Mouse (Mus musculus): Measurements from ENCODE around the gene Prss22. TPM values are rescaled to one million over a fixed set of nuclear protein-coding genes. Genes with fewer than 3 reads are reported as not detected.
"Not testable (repeated sequence)": the region's sequence is repeated elsewhere in the genome, so short reads cannot be mapped to it uniquely, and the experiment has no call there.

Prss22 gene
- polyA plus RNA-seq, 1 experiment from 2014 or later, result 1.1 TPM

- H3K27ac ChIP-seq, result no peak overlapping the region
- H3K27me3 ChIP-seq, result no peaks in the 10 kb centered on the region
- no peaks in the 10 kb centered on the region for H3K4me1 ChIP-seq
- H3K4me3 ChIP-seq, result no peak overlapping the region
- no peak overlapping the region for H3K9ac ChIP-seq
- H3K4me2 ChIP-seq, result no peak overlapping the region
- H3K36me3 ChIP-seq, result no peaks in the 10 kb centered on the region
- H3K9me3 ChIP-seq, result no peaks in the 10 kb centered on the region
- ATAC-seq (ENCODE audit: insufficient number of reproducible peaks, low FRiP score, low TSS enrichment, low read depth), result no peak
- 75% methylated on average over 10 of the region's 10 CpGs for WGBS
These were observed 31.1 kb downstream of the Prss22 start for GRCm38 (mm10) chr17:23966658-23967401.

- no peaks in the 10 kb centered on the region for H3K4me1 ChIP-seq
- no peaks in the 10 kb centered on the region for H3K27me3 ChIP-seq
- no peak overlapping the region for H3K27ac ChIP-seq
- H3K4me3 ChIP-seq, result no peak overlapping the region
- 42% methylated on average over 6 of the region's 6 CpGs for WGBS
- no peak overlapping the region for H3K4me2 ChIP-seq
- no peaks in the 10 kb centered on the region for H3K36me3 ChIP-seq
- H3K9me3 ChIP-seq, result no peaks in the 10 kb centered on the region
- ATAC-seq (ENCODE audit: insufficient number of reproducible peaks, low FRiP score, low TSS enrichment, low read depth), result no peak
- no peak overlapping the region for H3K9ac ChIP-seq
These were observed 32.0 kb downstream of the Prss22 start for GRCm38 (mm10) chr17:23965805-23966425.

GRCm38 (mm10) chr17:23961573-23962122, 36.3 kb downstream of the Prss22 start:
- Histone ChIP-seq H3K36me3 (no peaks in the 10 kb centered on the region), H3K9me3 (no peaks in the 10 kb centered on the region), H3K4me3 (no peak overlapping the region), H3K4me2 (no peak overlapping the region), H3K4me1 (no peaks in the 10 kb centered on the region), H3K27ac (no peak overlapping the region), H3K27me3 (no peaks in the 10 kb centered on the region), H3K9ac (no peak overlapping the region)
- no peak for ATAC-seq (ENCODE audit: insufficient number of reproducible peaks, low FRiP score, low TSS enrichment, low read depth)
- WGBS, result 57% methylated on average over 4 of the region's 4 CpGs

- Histone ChIP-seq H3K27me3 (no peaks in the 10 kb centered on the region), H3K4me3 (no peak overlapping the region), H3K4me1 (no peaks in the 10 kb centered on the region), H3K36me3 (no peaks in the 10 kb centered on the region), H3K9ac (no peak overlapping the region), H3K27ac (no peak overlapping the region), H3K9me3 (no peaks in the 10 kb centered on the region), H3K4me2 (no peak overlapping the region)
- 41% methylated on average over 3 of the region's 3 CpGs for WGBS
- ATAC-seq (ENCODE audit: insufficient number of reproducible peaks, low FRiP score, low TSS enrichment, low read depth), result peak; percentile 73; the same call in 1 of the 2 replicates
These were observed 37.7 kb downstream of the Prss22 start for GRCm38 (mm10) chr17:23960084-23960738.

GRCm38 (mm10) chr17:23955174-23955573, 42.7 kb downstream of the Prss22 start, which contains the start of gene Sbpl:
Gene Sbpl, minus strand, starts transcription at chr17:23955274.
- no peak within 1 kb of the TSS for H3K9ac ChIP-seq
- 83% methylated on average over 5 of the region's 5 CpGs for WGBS
- no peak within 1 kb of the TSS for H3K4me3 ChIP-seq
- H3K4me1 ChIP-seq, result no peaks in the 10 kb centered on the region
- no peak within 1 kb of the TSS for H3K27ac ChIP-seq
- no peak within 1 kb of the TSS for H3K4me2 ChIP-seq
- H3K9me3 ChIP-seq, result no peaks in the 10 kb centered on the region
- H3K36me3 ChIP-seq, result no peaks in the 10 kb centered on the region
- no peaks in the 10 kb centered on the region for H3K27me3 ChIP-seq
- ATAC-seq (ENCODE audit: insufficient number of reproducible peaks, low FRiP score, low TSS enrichment, low read depth), result no peak

- not testable (repeated sequence) for H3K36me3 ChIP-seq; H3K27ac ChIP-seq; H3K4me1 ChIP-seq; ATAC-seq (ENCODE audit: insufficient number of reproducible peaks, low FRiP score, low TSS enrichment, low read depth); H3K9ac ChIP-seq; H3K4me2 ChIP-seq; H3K27me3 ChIP-seq; H3K9me3 ChIP-seq; H3K4me3 ChIP-seq
- WGBS, result 72% methylated on average over 4 of the region's 4 CpGs
These were observed 47.1 kb downstream of the Prss22 start for GRCm38 (mm10) chr17:23950828-23951227.

- Histone ChIP-seq H3K9me3 (no peaks in the 10 kb centered on the region), H3K9ac (no peak overlapping the region), H3K4me1 (no peaks in the 10 kb centered on the region), H3K4me2 (no peak overlapping the region), H3K27me3 (no peaks in the 10 kb centered on the region), H3K36me3 (no peaks in the 10 kb centered on the region), H3K4me3 (no peak overlapping the region), H3K27ac (no peak overlapping the region)
- 92% methylated on average over 2 of the region's 2 CpGs for WGBS
- no peak for ATAC-seq (ENCODE audit: insufficient number of reproducible peaks, low FRiP score, low TSS enrichment, low read depth)
These were observed 48.8 kb downstream of the Prss22 start for GRCm38 (mm10) chr17:23949068-23949467.

- H3K4me1 ChIP-seq; H3K9me3 ChIP-seq; H3K36me3 ChIP-seq; H3K4me2 ChIP-seq; H3K9ac ChIP-seq; ATAC-seq (ENCODE audit: insufficient number of reproducible peaks, low FRiP score, low TSS enrichment, low read depth); H3K27ac ChIP-seq; H3K27me3 ChIP-seq; H3K4me3 ChIP-seq: not testable (repeated sequence)
- WGBS, result 80% methylated on average over 4 of the region's 4 CpGs
These were observed 50.4 kb downstream of the Prss22 start for GRCm38 (mm10) chr17:23947486-23947885.

Small RNAs within 50 kb of the gene (microRNA-seq; reads per million reads assigned to microRNA genes)
- gene Gm27700, result not detected

Other genes with a start within 250 kb of the Prss22 start
- gene Flywch1, start 226.5 kb downstream of the Prss22 start, polyA plus RNA-seq (2015; fragmentation: Nextera tagmentation; extraction: Ambion mirVana), result 65.7 and 69.8 TPM in 2 replicates
- gene Flywch2, start 212.0 kb downstream of the Prss22 start, polyA plus RNA-seq (2015; fragmentation: Nextera tagmentation; extraction: Ambion mirVana), result 34.2 and 39.9 TPM in 2 replicates
- gene Srrm2, start 207.6 kb downstream of the Prss22 start, polyA plus RNA-seq (2015; fragmentation: Nextera tagmentation; extraction: Ambion mirVana), result 425 and 436 TPM in 2 replicates
- gene Elob, start 169.0 kb downstream of the Prss22 start, polyA plus RNA-seq (2015; fragmentation: Nextera tagmentation; extraction: Ambion mirVana), result 1,045 and 1,117 TPM in 2 replicates
- gene Prss33, start 162.0 kb downstream of the Prss22 start, polyA plus RNA-seq (2015; fragmentation: Nextera tagmentation; extraction: Ambion mirVana), result not detected in 2 replicates
- gene Prss32, start 154.2 kb downstream of the Prss22 start, polyA plus RNA-seq (2015; fragmentation: Nextera tagmentation; extraction: Ambion mirVana), result not detected in 2 replicates
- gene Prss41, start 153.9 kb downstream of the Prss22 start, polyA plus RNA-seq (2015; fragmentation: Nextera tagmentation; extraction: Ambion mirVana), result 0.73 and 1.0 TPM in 2 replicates
- gene Prss21, start 130.0 kb downstream of the Prss22 start, polyA plus RNA-seq (2015; fragmentation: Nextera tagmentation; extraction: Ambion mirVana), result not detected in 2 replicates
- not detected in 2 replicates for gene Dcpp1, start 117.2 kb downstream of the Prss22 start, polyA plus RNA-seq (2015; fragmentation: Nextera tagmentation; extraction: Ambion mirVana)
- gene Dcpp2, start 117.2 kb downstream of the Prss22 start, polyA plus RNA-seq (2015; fragmentation: Nextera tagmentation; extraction: Ambion mirVana), result not detected in 2 replicates
- 0.69 TPM in 1 of 2 replicates, not detected in the other for gene Dcpp3, start 80.6 kb downstream of the Prss22 start, polyA plus RNA-seq (2015; fragmentation: Nextera tagmentation; extraction: Ambion mirVana)
- gene Sbp, start 56.4 kb downstream of the Prss22 start, polyA plus RNA-seq (2015; fragmentation: Nextera tagmentation; extraction: Ambion mirVana), result not detected in 2 replicates
- not detected in 2 replicates for gene Sbpl, start 42.8 kb downstream of the Prss22 start, polyA plus RNA-seq (2015; fragmentation: Nextera tagmentation; extraction: Ambion mirVana)
- not detected in 2 replicates for gene Prss30, start 17.5 kb downstream of the Prss22 start, polyA plus RNA-seq (2015; fragmentation: Nextera tagmentation; extraction: Ambion mirVana)
- gene Prss27, start 40.0 kb upstream of the Prss22 start, polyA plus RNA-seq (2015; fragmentation: Nextera tagmentation; extraction: Ambion mirVana), result 8.6 and 9.6 TPM in 2 replicates
- 60.9 and 62.9 TPM in 2 replicates for gene Kctd5, start 75.4 kb upstream of the Prss22 start, polyA plus RNA-seq (2015; fragmentation: Nextera tagmentation; extraction: Ambion mirVana)
- 38.6 and 50.0 TPM in 2 replicates for gene Pdpk1, start 152.8 kb upstream of the Prss22 start, polyA plus RNA-seq (2015; fragmentation: Nextera tagmentation; extraction: Ambion mirVana)
- 30.0 and 30.7 TPM in 2 replicates for gene Amdhd2, start 165.7 kb upstream of the Prss22 start, polyA plus RNA-seq (2015; fragmentation: Nextera tagmentation; extraction: Ambion mirVana)
- 488 and 521 TPM in 2 replicates for gene Atp6v0c, start 171.6 kb upstream of the Prss22 start, polyA plus RNA-seq (2015; fragmentation: Nextera tagmentation; extraction: Ambion mirVana)
- 7.3 and 7.4 TPM in 2 replicates for gene Tbc1d24, start 207.5 kb upstream of the Prss22 start, polyA plus RNA-seq (2015; fragmentation: Nextera tagmentation; extraction: Ambion mirVana)
- 8.8 and 13.8 TPM in 2 replicates for gene Ntn3, start 211.4 kb upstream of the Prss22 start, polyA plus RNA-seq (2015; fragmentation: Nextera tagmentation; extraction: Ambion mirVana)
- gene Tedc2, start 222.8 kb upstream of the Prss22 start, polyA plus RNA-seq (2015; fragmentation: Nextera tagmentation; extraction: Ambion mirVana), result 10.3 and 11.4 TPM in 2 replicates

All from limb, embryonic 15.5 days (tissue).